Comparison of ENCODE assay signal across 19 mouse cellular contexts in genomic region chr4:135750896-135751295, GRCm38 (mm10). TPM values are rescaled to one million over a fixed set of nuclear protein-coding genes. Genes with fewer than 3 reads are reported as not detected.
DNase-seq lines count a peak whose midpoint lies in the region; ATAC-seq and TF ChIP-seq lines count a peak whose summit lies in the region.
"Had no signal": no experiment of that assay in that cellular context is flagged by ENCODE, and none has a peak within 500 bp of the region (broad histone marks: within the 10 kb centered on the region; RNA-seq: fewer than 3 reads in every experiment).

No protein-coding gene starts in this region.

- H3K27me3 ChIP-seq in liver, embryonic 14.5 days (ENCODE audit: control insufficient read depth, insufficient read depth, low read length), result no peaks in the 10 kb centered on the region
- H3K27me3 ChIP-seq in E14TG2a.4 (ENCODE audit: insufficient read depth, low read length), result peaks cover 19% of the 10 kb centered on the region
- H3K27me3 ChIP-seq: embryonic facial prominence, embryonic 15.5 days had no signal

- no peak for ATAC-seq in liver, embryonic 14.5 days (ENCODE audit: insufficient read depth)
- no peak for ATAC-seq in erythroid progenitor cell, adult 5-6 weeks (replicated peaks; ENCODE audit: low FRiP score, poor library complexity, severe bottlenecking)
- ATAC-seq: forebrain, embryonic 14.5 days; midbrain, embryonic 16.5 days had no signal

- H3K9me3 ChIP-seq in liver, embryonic 14.5 days (ENCODE audit: control insufficient read depth, low read length), result no peaks in the 10 kb centered on the region
- peaks cover 6% of the 10 kb centered on the region for H3K9me3 ChIP-seq in E14TG2a.4 (ENCODE audit: low read length)
- H3K9me3 ChIP-seq: embryonic facial prominence, embryonic 15.5 days had no signal

- H3K27ac ChIP-seq in liver, embryonic 14.5 days, result no peak overlapping the region
- H3K27ac ChIP-seq in embryonic fibroblast, embryonic 13.5 days (ENCODE audit: insufficient read depth, low read length), result no peak overlapping the region
- H3K27ac ChIP-seq: embryonic facial prominence, embryonic 15.5 days; hindbrain, embryonic 14.5 days had no signal

- TF ChIP-seq EP300 in liver, embryonic 14.5 days (IDR thresholded peaks at IDR 0.05; ENCODE audit: low read depth), result no peak

- TF ChIP-seq CTCF in liver, embryonic 14.5 days (IDR thresholded peaks at IDR 0.05; ENCODE audit: low read depth), result peak; percentile 55
- peak; percentile 64 for TF ChIP-seq CTCF in E14TG2a.4 (conservative IDR thresholded peaks at IDR 0.05; ENCODE audit: low read length)
- peak; percentile 11; the same call in 1 of the 2 replicates for TF ChIP-seq CTCF in embryonic fibroblast, embryonic 13.5 days (IDR thresholded peaks at IDR 0.05; ENCODE audit: borderline replicate concordance, insufficient read depth, low read length)

- H3K4me1 ChIP-seq in liver, embryonic 14.5 days (replicated peaks; ENCODE audit: control insufficient read depth in 2 of 2, insufficient read depth in 2 of 2, low read length in 1 of 2), result no peaks in the 10 kb centered on the region
- peaks cover 22% of the 10 kb centered on the region for H3K4me1 ChIP-seq in E14TG2a.4 (replicated peaks; ENCODE audit: low read depth, low read length)
- no peaks in the 10 kb centered on the region for H3K4me1 ChIP-seq in embryonic fibroblast, embryonic 13.5 days (ENCODE audit: control insufficient read depth, insufficient read depth, low read length)
- H3K4me1 ChIP-seq: embryonic facial prominence, embryonic 15.5 days; megakaryocyte, embryonic 14.5 days had no signal

- H3K9ac ChIP-seq in liver, embryonic 14.5 days (replicated peaks), result no peak overlapping the region
- H3K9ac ChIP-seq: embryonic facial prominence, embryonic 15.5 days; hindbrain, embryonic 14.5 days had no signal

- DNase-seq in liver, embryonic 14.5 days (ENCODE audit: low read depth in 3 of 3, low spot score in 3 of 3), result no peak
- no peak for DNase-seq in liver
- peak; percentile 14 for DNase-seq in A20 (ENCODE audit: low read depth, low spot score)
- no peak for DNase-seq in cerebellum, adult 9-10 months
- DNase-seq: cerebellum, postnatal 10 days; gastrocnemius, postnatal 36 days; lung, postnatal 10 days; thymus, postnatal 14 days had no signal

- no peak for TF ChIP-seq POLR2A in embryonic fibroblast, embryonic 13.5 days (IDR thresholded peaks at IDR 0.05; ENCODE audit: low read depth, low read length)

- H3K4me2 ChIP-seq in liver, embryonic 14.5 days (ENCODE audit: low read depth), result no peak overlapping the region
- H3K4me2 ChIP-seq: embryonic facial prominence, embryonic 15.5 days; heart, embryonic 11.5 days; hindbrain, embryonic 14.5 days had no signal

- 63% methylated on average over 8 of the region's 8 CpGs for WGBS in liver, embryonic 14.5 days (ENCODE audit: insufficient replicate concordance)

- H3K36me3 ChIP-seq in liver, embryonic 14.5 days (replicated peaks; ENCODE audit: control insufficient read depth, insufficient read depth, low read depth), result no peaks in the 10 kb centered on the region
- no peaks in the 10 kb centered on the region for H3K36me3 ChIP-seq in E14TG2a.4 (ENCODE audit: insufficient read depth, low read length)
- H3K36me3 ChIP-seq: embryonic facial prominence, embryonic 15.5 days had no signal

- no peak overlapping the region for H3K4me3 ChIP-seq in liver, embryonic 14.5 days (ENCODE audit: insufficient read depth in 1 of 2, low read depth in 2 of 2, low read length in 2 of 2)
- no peak overlapping the region for H3K4me3 ChIP-seq in E14TG2a.4 (replicated peaks; ENCODE audit: low read length)
- H3K4me3 ChIP-seq in embryonic fibroblast, embryonic 13.5 days (ENCODE audit: insufficient read depth, low read length), result no peak overlapping the region
- H3K4me3 ChIP-seq: embryonic facial prominence, embryonic 15.5 days; megakaryocyte, embryonic 14.5 days had no signal

RNA-seq across cellular contexts. Expression of gene Myom3, which starts 8.6 kb away (rescaled TPM):
- 0.03 and 0.06 TPM in 2 replicates for polyA plus RNA-seq in liver, embryonic 14.5 days (2012; rRNA removed)
- 0.04 TPM in 1 of 2 replicates, not detected in the other for polyA plus RNA-seq in liver, embryonic 14.5 days (2014; fragmentation: Nextera tagmentation; extraction: Ambion mirVana)
- not detected in 2 replicates for polyA plus RNA-seq in embryonic fibroblast, embryonic 13.5 days (2011; ENCODE audit: insufficient read length, low read depth, missing spikeins)
- total RNA-seq in erythroid progenitor cell, adult 5-6 weeks (2015; ENCODE audit: low replicate concordance), result not detected in 2 replicates
- total RNA-seq in erythroid progenitor cell, adult 5-6 weeks (2017; ENCODE audit: low replicate concordance), result not detected in 2 replicates
- polyA plus RNA-seq: heart, embryonic 11.5 days had no signal

RNA-seq across cellular contexts. Expression of gene Il22ra1, which starts 22.9 kb away (rescaled TPM):
- 0.98 and 1.3 TPM in 2 replicates for polyA plus RNA-seq in liver, embryonic 14.5 days (2012; rRNA removed)
- polyA plus RNA-seq in liver, embryonic 14.5 days (2014; fragmentation: Nextera tagmentation; extraction: Ambion mirVana), result 0.36 and 0.54 TPM in 2 replicates
- polyA plus RNA-seq in embryonic fibroblast, embryonic 13.5 days (2011; ENCODE audit: insufficient read length, low read depth, missing spikeins), result not detected in 2 replicates
- total RNA-seq in erythroid progenitor cell, adult 5-6 weeks (2015; ENCODE audit: low replicate concordance), result not detected in 2 replicates
- 0.64 and 3.6 TPM in 2 replicates for total RNA-seq in erythroid progenitor cell, adult 5-6 weeks (2017; ENCODE audit: low replicate concordance)
- total RNA-seq: CH12.LX; gastrocnemius, postnatal 36 days had no signal
- polyA plus RNA-seq: forebrain, embryonic 14.5 days; heart, embryonic 11.5 days; hindbrain, embryonic 14.5 days; kidney, embryonic 14.5 days; midbrain, embryonic 16.5 days had no signal

Comparison
In these comparisons a context has a peak if more than half of its experiments do, and no peak if none do; other contexts are left out.
1. CTCF ChIP-seq: peak in every context shown above with its lines; median percentile 64 in E14TG2a.4; 55 in liver, embryonic 14.5 days; 11 in embryonic fibroblast, embryonic 13.5 days.